Mouse (Mus musculus): ENCODE data around the gene Igsf9. TPM values are rescaled to one million over a fixed set of nuclear protein-coding genes. Genes with fewer than 3 reads are reported as not detected.

The Igsf9 gene
- total and polyA plus RNA-seq, 2 experiments from 2014 or later = 13.5 to 33.0 TPM

GRCm38 (mm10) chr1:172523699-172524101 lies 42.1 kb downstream of the Igsf9 start:
- ATAC-seq (no peak), DNase-seq (ENCODE audit: low spot score) (no peak)
- H3K27ac ChIP-seq = no peak overlapping the region
- H3K4me2 ChIP-seq (ENCODE audit: low read depth, low read length) = no peak overlapping the region
- TF ChIP-seq CTCF (IDR thresholded peaks at IDR 0.05; ENCODE audit: low read depth) = no peak
- no peaks in the 10 kb centered on the region for H3K4me1 ChIP-seq (ENCODE audit: insufficient read depth, low read length)
- no peak overlapping the region for H3K9ac ChIP-seq (replicated peaks; ENCODE audit: low read length)
- H3K9me3 ChIP-seq (ENCODE audit: low read length) = no peaks in the 10 kb centered on the region
- no peaks in the 10 kb centered on the region for H3K27me3 ChIP-seq (ENCODE audit: insufficient read depth, low read length)
- 56% methylated on average over 12 of the region's 12 CpGs for WGBS
- no peak overlapping the region for H3K4me3 ChIP-seq (ENCODE audit: low read length)
- no peaks in the 10 kb centered on the region for H3K36me3 ChIP-seq (ENCODE audit: insufficient read depth, low read length)

GRCm38 (mm10) chr1:172525027-172525764 lies 43.6 kb downstream of the Igsf9 start:
- Histone ChIP-seq H3K4me2 (ENCODE audit: low read depth, low read length) (no peak overlapping the region), H3K36me3 (ENCODE audit: insufficient read depth, low read length) (no peaks in the 10 kb centered on the region), H3K27ac (no peak overlapping the region), H3K4me1 (ENCODE audit: insufficient read depth, low read length) (no peaks in the 10 kb centered on the region), H3K9ac (replicated peaks; ENCODE audit: low read length) (no peak overlapping the region), H3K4me3 (ENCODE audit: low read length) (no peak overlapping the region), H3K9me3 (ENCODE audit: low read length) (no peaks in the 10 kb centered on the region), H3K27me3 (ENCODE audit: insufficient read depth, low read length) (no peaks in the 10 kb centered on the region)
- DNase-seq (ENCODE audit: low spot score) (peak; percentile 43), ATAC-seq (no peak)
- 40% methylated on average over 15 of the region's 15 CpGs for WGBS
- peak; percentile 36; the same call in 1 of the 2 replicates for TF ChIP-seq CTCF (IDR thresholded peaks at IDR 0.05; ENCODE audit: low read depth)

GRCm38 (mm10) chr1:172525971-172526370 lies 44.4 kb downstream of the Igsf9 start:
- Histone ChIP-seq H3K4me3 (ENCODE audit: low read length) (no peak overlapping the region), H3K9ac (replicated peaks; ENCODE audit: low read length) (no peak overlapping the region), H3K36me3 (ENCODE audit: insufficient read depth, low read length) (no peaks in the 10 kb centered on the region), H3K4me2 (ENCODE audit: low read depth, low read length) (no peak overlapping the region), H3K4me1 (ENCODE audit: insufficient read depth, low read length) (no peaks in the 10 kb centered on the region), H3K27ac (no peak overlapping the region), H3K27me3 (ENCODE audit: insufficient read depth, low read length) (no peaks in the 10 kb centered on the region), H3K9me3 (ENCODE audit: low read length) (no peaks in the 10 kb centered on the region)
- no peak for DNase-seq (ENCODE audit: low spot score)
- ATAC-seq = no peak
- WGBS = 73% methylated on average over 7 of the region's 7 CpGs
- no peak for TF ChIP-seq CTCF (IDR thresholded peaks at IDR 0.05; ENCODE audit: low read depth)

- H3K27me3 ChIP-seq (ENCODE audit: insufficient read depth, low read length) = no peaks in the 10 kb centered on the region
- 74% methylated on average over 23 of the region's 23 CpGs for WGBS
- H3K36me3 ChIP-seq (ENCODE audit: insufficient read depth, low read length) = no peaks in the 10 kb centered on the region
- H3K4me1 ChIP-seq (ENCODE audit: insufficient read depth, low read length) = no peaks in the 10 kb centered on the region
- DNase-seq (ENCODE audit: low spot score) (no peak), ATAC-seq (no peak)
- H3K4me3 ChIP-seq (ENCODE audit: low read length) = no peak overlapping the region
- no peak overlapping the region for H3K27ac ChIP-seq
- H3K9ac ChIP-seq (replicated peaks; ENCODE audit: low read length) = no peak overlapping the region
- no peaks in the 10 kb centered on the region for H3K9me3 ChIP-seq (ENCODE audit: low read length)
- no peak for TF ChIP-seq CTCF (IDR thresholded peaks at IDR 0.05; ENCODE audit: low read depth)
- no peak overlapping the region for H3K4me2 ChIP-seq (ENCODE audit: low read depth, low read length)
These were observed 44.9 kb downstream of the Igsf9 start for GRCm38 (mm10) chr1:172526380-172527081.

DNA sequence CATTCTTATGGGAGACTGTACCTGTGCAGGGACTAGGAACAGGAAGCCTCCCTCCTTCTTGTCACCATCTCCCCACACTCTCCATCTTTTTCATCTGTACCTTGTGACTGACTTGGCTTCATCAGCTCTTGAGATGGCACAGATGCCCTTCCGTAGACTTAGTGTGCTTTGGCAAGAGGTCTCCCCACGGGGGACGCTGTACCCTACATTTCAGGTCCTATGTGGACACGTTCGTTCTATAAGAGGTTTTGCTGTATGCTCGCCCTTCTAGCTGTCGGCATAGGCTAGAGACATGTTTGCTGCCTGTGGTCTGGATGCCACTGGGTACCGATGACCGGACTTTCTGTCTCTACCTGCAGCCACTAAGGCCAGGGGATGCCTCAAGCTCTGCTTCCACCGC lies 45.8 kb downstream of the Igsf9 start:
- Histone ChIP-seq H3K9ac (replicated peaks; ENCODE audit: low read length) (no peak overlapping the region), H3K36me3 (ENCODE audit: insufficient read depth, low read length) (no peaks in the 10 kb centered on the region), H3K4me3 (ENCODE audit: low read length) (no peak overlapping the region), H3K4me1 (ENCODE audit: insufficient read depth, low read length) (0 out of 2 replicates have a peak, but pooled peaks cover 3% of the 10 kb centered on the region), H3K27me3 (ENCODE audit: insufficient read depth, low read length) (no peaks in the 10 kb centered on the region), H3K4me2 (ENCODE audit: low read depth, low read length) (no peak overlapping the region), H3K27ac (no peak overlapping the region), H3K9me3 (ENCODE audit: low read length) (no peaks in the 10 kb centered on the region)
- 94% methylated on average over 10 of the region's 10 CpGs for WGBS
- no peak for DNase-seq (ENCODE audit: low spot score)
- no peak for TF ChIP-seq CTCF (IDR thresholded peaks at IDR 0.05; ENCODE audit: low read depth)
- no peak for ATAC-seq

DNA sequence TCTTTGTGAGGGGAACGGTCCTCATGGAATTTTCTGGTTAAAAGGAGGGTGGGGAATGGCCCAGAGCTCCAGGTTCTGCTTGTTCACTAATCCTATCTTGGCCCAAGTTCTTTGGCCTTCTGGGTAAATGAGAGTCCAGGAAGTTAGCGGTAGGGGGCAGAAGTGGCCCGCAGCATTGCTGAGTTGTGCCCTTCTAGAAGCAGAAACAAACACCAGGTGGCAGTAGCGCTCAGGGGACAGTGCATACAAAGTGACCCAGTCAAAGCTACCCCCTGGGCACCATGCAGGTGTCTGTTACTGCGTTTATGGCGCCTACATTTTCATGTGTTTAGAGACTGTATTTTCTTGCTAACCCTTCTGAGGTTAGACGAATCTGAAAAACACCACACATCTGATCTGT lies 47.1 kb downstream of the Igsf9 start:
- Histone ChIP-seq H3K4me1 (ENCODE audit: insufficient read depth, low read length) (0 out of 2 replicates have a peak, but pooled peaks cover 8% of the 10 kb centered on the region), H3K27ac (no peak overlapping the region), H3K27me3 (ENCODE audit: insufficient read depth, low read length) (no peaks in the 10 kb centered on the region), H3K4me3 (ENCODE audit: low read length) (no peak overlapping the region), H3K9ac (replicated peaks; ENCODE audit: low read length) (no peak overlapping the region), H3K9me3 (ENCODE audit: low read length) (no peaks in the 10 kb centered on the region), H3K4me2 (ENCODE audit: low read depth, low read length) (no peak overlapping the region), H3K36me3 (ENCODE audit: insufficient read depth, low read length) (no peaks in the 10 kb centered on the region)
- 7% methylated on average over 7 of the region's 7 CpGs for WGBS
- peak; percentile 96 for TF ChIP-seq CTCF (IDR thresholded peaks at IDR 0.05; ENCODE audit: low read depth)
- ATAC-seq = peak; percentile 61
- DNase-seq (ENCODE audit: low spot score) = peak; percentile 93

Data from hindbrain, postnatal 0 days (tissue).